ENCODE assay signal across 19 mouse cellular contexts in the genomic region with DNA sequence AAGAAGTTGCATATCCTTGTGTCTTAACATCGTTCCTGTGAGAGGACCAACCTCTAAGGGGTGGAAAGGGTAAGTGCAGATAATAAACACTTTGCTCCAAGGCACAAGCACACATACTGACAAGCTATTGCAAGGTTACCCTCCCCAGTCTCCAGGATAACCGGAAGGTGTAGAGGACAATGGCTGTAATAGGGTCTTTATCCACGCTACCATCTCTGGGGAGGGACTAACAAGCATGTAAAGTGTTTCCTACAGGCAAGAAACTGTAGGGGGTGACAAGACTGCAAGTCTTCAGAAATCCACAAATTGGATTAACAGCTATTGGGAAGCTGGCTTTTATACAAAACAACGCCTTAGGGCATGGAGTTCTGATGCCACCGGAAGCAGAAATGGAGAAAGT.
A peak's percentile ranks its signal among the peaks of the same experiment; 100 is the strongest.
DNase-seq lines count a peak whose midpoint lies in the region; ATAC-seq lines count a peak whose summit lies in the region.
"Had no signal": no experiment of that assay in that cellular context is flagged by ENCODE, and none has a peak within 500 bp of the region (broad histone marks: within the 10 kb centered on the region; RNA-seq: fewer than 3 reads in every experiment).

No protein-coding gene starts in this region.

- no peak for DNase-seq in hindbrain, embryonic 10.5 days (ENCODE audit: low spot score)
- no peak for DNase-seq in midbrain, embryonic 11.5 days (ENCODE audit: low spot score, missing footprints)
- DNase-seq in retina, postnatal 1 day, result peak; percentile 16
- no peak for DNase-seq in retina, embryonic 14.5 days (ENCODE audit: low spot score)
- DNase-seq in right cerebral cortex, postnatal 36 days (ENCODE audit: low spot score in 2 of 2), result no peak
- DNase-seq: adrenal gland, postnatal 10 days; cerebellum, adult 18-20 months; cerebellum, adult 9-11 months; cerebellum, postnatal 36 days; gastrocnemius, postnatal 10 days; heart, adult 18-20 months; heart, postnatal 10 days; heart, postnatal 4 days had no signal

- no peaks in the 10 kb centered on the region for H3K36me3 ChIP-seq in hindbrain, embryonic 12.5 days
- no peaks in the 10 kb centered on the region for H3K36me3 ChIP-seq in hindbrain, embryonic 10.5 days
- no peaks in the 10 kb centered on the region for H3K36me3 ChIP-seq in midbrain, embryonic 13.5 days
- H3K36me3 ChIP-seq in midbrain, embryonic 11.5 days (ENCODE audit: control insufficient read depth, insufficient read depth, low read length), result no peaks in the 10 kb centered on the region
- H3K36me3 ChIP-seq: embryonic facial prominence, embryonic 13.5 days; forebrain, embryonic 12.5 days; heart, embryonic 10.5 days had no signal

- H3K27ac ChIP-seq in hindbrain, embryonic 12.5 days, result no peak overlapping the region
- H3K27ac ChIP-seq in hindbrain, embryonic 10.5 days, result no peak overlapping the region
- H3K27ac ChIP-seq in midbrain, embryonic 13.5 days, result no peak overlapping the region; the same call in 1 of the 2 replicates
- no peak overlapping the region for H3K27ac ChIP-seq in midbrain, embryonic 11.5 days (ENCODE audit: low read depth, low read length)
- H3K27ac ChIP-seq: embryonic facial prominence, embryonic 13.5 days; forebrain, embryonic 12.5 days; heart, embryonic 10.5 days had no signal

- peaks cover 13% of the 10 kb centered on the region for H3K4me1 ChIP-seq in hindbrain, embryonic 12.5 days
- peaks cover 21% of the 10 kb centered on the region; the same call in 1 of the 2 replicates for H3K4me1 ChIP-seq in hindbrain, embryonic 10.5 days (replicated peaks)
- peaks cover 27% of the 10 kb centered on the region for H3K4me1 ChIP-seq in midbrain, embryonic 13.5 days (replicated peaks)
- no peaks in the 10 kb centered on the region for H3K4me1 ChIP-seq in midbrain, embryonic 11.5 days (ENCODE audit: control insufficient read depth, insufficient read depth, low read length)
- H3K4me1 ChIP-seq: embryonic facial prominence, embryonic 13.5 days; heart, embryonic 10.5 days had no signal

- H3K9ac ChIP-seq in hindbrain, embryonic 12.5 days, result no peak overlapping the region
- H3K9ac ChIP-seq in midbrain, embryonic 13.5 days (replicated peaks), result no peak overlapping the region
- no peak overlapping the region for H3K9ac ChIP-seq in midbrain, embryonic 11.5 days (ENCODE audit: low read length)
- H3K9ac ChIP-seq: embryonic facial prominence, embryonic 13.5 days; forebrain, embryonic 12.5 days had no signal

- H3K4me2 ChIP-seq in hindbrain, embryonic 12.5 days (replicated peaks), result no peak overlapping the region
- H3K4me2 ChIP-seq in midbrain, embryonic 13.5 days (replicated peaks), result no peak overlapping the region
- H3K4me2 ChIP-seq in midbrain, embryonic 11.5 days, result no peak overlapping the region
- H3K4me2 ChIP-seq: embryonic facial prominence, embryonic 13.5 days; forebrain, embryonic 12.5 days had no signal

- 50% methylated on average over 5 of the region's 5 CpGs for WGBS in hindbrain, embryonic 12.5 days
- 58% methylated on average over 5 of the region's 5 CpGs for WGBS in hindbrain, embryonic 10.5 days
- WGBS in midbrain, embryonic 13.5 days, result 24% methylated on average over 5 of the region's 5 CpGs
- 40% methylated on average over 5 of the region's 5 CpGs for WGBS in midbrain, embryonic 11.5 days

- ATAC-seq in hindbrain, embryonic 12.5 days (ENCODE audit: low FRiP score), result peak; percentile 61; the same call in 1 of the 2 replicates
- ATAC-seq in midbrain, embryonic 13.5 days, result peak; percentile 72
- no peak for ATAC-seq in midbrain, embryonic 11.5 days (ENCODE audit: low FRiP score)
- ATAC-seq: forebrain, embryonic 16.5 days had no signal

- no peak overlapping the region for H3K4me3 ChIP-seq in hindbrain, embryonic 12.5 days
- no peak overlapping the region for H3K4me3 ChIP-seq in hindbrain, embryonic 10.5 days
- no peak overlapping the region for H3K4me3 ChIP-seq in midbrain, embryonic 13.5 days (replicated peaks)
- H3K4me3 ChIP-seq in midbrain, embryonic 11.5 days (ENCODE audit: low read depth, low read length), result no peak overlapping the region
- H3K4me3 ChIP-seq: embryonic facial prominence, embryonic 13.5 days; forebrain, embryonic 12.5 days; heart, embryonic 10.5 days had no signal

- H3K27me3 ChIP-seq in hindbrain, embryonic 12.5 days, result no peaks in the 10 kb centered on the region
- H3K27me3 ChIP-seq in hindbrain, embryonic 10.5 days (ENCODE audit: insufficient read depth, poor library complexity, severe bottlenecking), result no peaks in the 10 kb centered on the region
- H3K27me3 ChIP-seq in midbrain, embryonic 13.5 days, result peaks cover 11% of the 10 kb centered on the region
- peaks cover 3% of the 10 kb centered on the region; the same call in 1 of the 2 replicates for H3K27me3 ChIP-seq in midbrain, embryonic 11.5 days (ENCODE audit: control insufficient read depth, insufficient read depth, low read length)
- H3K27me3 ChIP-seq: embryonic facial prominence, embryonic 13.5 days; forebrain, embryonic 12.5 days had no signal

- H3K9me3 ChIP-seq in hindbrain, embryonic 12.5 days (replicated peaks), result no peaks in the 10 kb centered on the region
- H3K9me3 ChIP-seq in hindbrain, embryonic 10.5 days, result no peaks in the 10 kb centered on the region
- H3K9me3 ChIP-seq in midbrain, embryonic 13.5 days, result no peaks in the 10 kb centered on the region
- no peaks in the 10 kb centered on the region for H3K9me3 ChIP-seq in midbrain, embryonic 11.5 days (ENCODE audit: control insufficient read depth, low read length)
- H3K9me3 ChIP-seq: embryonic facial prominence, embryonic 13.5 days; forebrain, embryonic 12.5 days; heart, embryonic 10.5 days had no signal
